In the genomic region with DNA sequence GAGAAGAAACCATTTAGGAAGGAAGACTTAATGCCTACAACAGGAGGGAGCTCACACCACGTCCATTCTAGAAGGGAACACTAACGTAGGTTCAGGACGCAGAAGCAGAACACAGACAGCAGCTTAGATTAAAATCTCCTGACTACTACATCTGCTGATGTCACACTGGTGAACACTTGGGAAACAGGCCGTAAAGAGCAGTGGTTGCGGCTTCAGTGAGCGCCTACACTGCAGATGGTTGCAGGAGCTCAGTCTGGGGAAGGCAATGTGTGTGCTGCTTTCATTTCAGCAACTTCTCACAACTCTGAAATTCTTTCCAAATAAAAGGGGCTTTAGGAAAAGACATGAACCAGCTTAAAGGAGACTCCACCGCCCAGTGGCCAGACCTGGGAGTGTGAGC, we compare ENCODE assay signal across 16 mouse cellular contexts.
"Had no signal": no experiment of that assay in that cellular context is flagged by ENCODE, and none has a peak within 500 bp of the region (broad histone marks: within the 10 kb centered on the region; RNA-seq: fewer than 3 reads in every experiment).

No protein-coding gene starts in this region.

- H3K4me1 ChIP-seq: neural tube, embryonic 13.5 days; stomach, embryonic 15.5 days had no signal

- H3K4me2 ChIP-seq: limb, embryonic 13.5 days; neural tube, embryonic 13.5 days; stomach, embryonic 15.5 days had no signal

- H3K9ac ChIP-seq: limb, embryonic 13.5 days; liver, embryonic 14.5 days; neural tube, embryonic 13.5 days; stomach, embryonic 15.5 days had no signal

- H3K27me3 ChIP-seq: limb, embryonic 13.5 days; neural tube, embryonic 13.5 days; stomach, embryonic 15.5 days had no signal

- H3K27ac ChIP-seq: kidney, postnatal 0 days; limb, embryonic 13.5 days; liver, embryonic 14.5 days; neural tube, embryonic 13.5 days; stomach, embryonic 15.5 days had no signal

- H3K9me3 ChIP-seq: limb, embryonic 13.5 days; neural tube, embryonic 13.5 days; stomach, embryonic 15.5 days had no signal

- H3K4me3 ChIP-seq: limb, embryonic 13.5 days; neural tube, embryonic 13.5 days; stomach, embryonic 15.5 days had no signal

- DNase-seq: kidney, adult 11 months; kidney, adult 9 months; kidney, postnatal 36 days; layer of hippocampus, postnatal 36 days; left cerebral cortex, postnatal 4 days; lung, adult 18-20 months; midbrain, embryonic 14.5 days; retina, postnatal 1 day; right cerebral cortex, postnatal 4 days; spleen, adult 18-20 months; thymus, postnatal 36 days had no signal
